Mouse (Mus musculus): ENCODE results near the gene Tcirg1. TPM values are rescaled to one million over a fixed set of nuclear protein-coding genes. Genes with fewer than 3 reads are reported as not detected.

The Tcirg1 gene
- 34.4 and 38.4 TPM in 2 replicates for polyA plus RNA-seq (2012; rRNA removed)

DNA sequence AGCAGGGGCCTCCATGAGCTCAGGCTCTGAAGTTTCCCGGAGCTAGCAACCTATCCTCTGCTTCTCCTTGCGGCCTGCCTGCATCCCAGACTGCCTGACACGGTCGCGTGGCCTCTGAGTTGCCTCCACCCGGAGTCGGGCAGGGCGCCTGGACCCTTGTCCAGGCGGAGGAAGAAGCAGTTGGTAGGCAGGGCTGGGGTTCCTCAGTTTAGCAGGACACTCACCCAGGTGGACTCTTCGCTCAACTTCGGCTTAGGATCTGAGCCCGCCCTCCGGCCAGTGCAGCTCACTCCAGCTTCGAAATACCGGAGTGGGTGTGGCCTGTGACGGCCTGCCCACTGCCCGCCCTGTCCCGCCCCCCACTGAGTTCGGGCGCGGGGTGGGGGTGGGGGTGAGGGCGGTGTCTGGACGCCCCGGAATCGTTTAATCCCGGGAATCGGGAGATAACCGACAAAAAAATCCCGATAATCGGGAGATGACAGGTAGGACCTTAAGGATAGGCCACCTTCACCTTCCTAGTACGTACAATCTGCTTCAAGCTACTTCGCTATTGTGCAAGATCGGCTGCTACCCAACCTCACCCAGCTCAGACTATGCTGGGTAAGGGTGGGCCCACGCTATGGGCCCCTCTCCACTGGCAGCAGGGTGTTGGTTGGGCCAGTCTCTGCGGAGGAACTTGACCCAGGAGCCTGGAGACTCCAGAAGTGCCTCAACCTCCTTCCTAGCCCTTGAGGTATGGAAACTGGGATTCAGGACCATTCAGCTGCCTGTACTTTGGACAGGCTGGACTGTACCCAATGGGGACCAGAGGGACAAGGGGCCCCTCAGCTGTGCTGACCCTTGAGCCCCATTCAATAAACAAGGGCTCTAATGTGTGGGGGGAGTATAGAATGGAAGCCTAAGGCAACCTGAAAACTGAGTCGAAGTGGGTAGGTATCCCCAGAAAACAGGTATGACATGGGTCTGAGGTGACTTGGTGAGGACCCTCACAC, at the start of gene Tcirg1:
TSS of gene Tcirg1 (minus strand) at position 339 of the 992 bp plus-strand sequence.
- TF ChIP-seq POLR2A (IDR thresholded peaks at IDR 0.05; ENCODE audit: extremely low read depth, insufficient read depth, low read length): peak; percentile 62; the same call in 1 of the 2 replicates
- no peak for TF ChIP-seq CTCF (IDR thresholded peaks at IDR 0.05; ENCODE audit: extremely low read depth, insufficient read depth, low read length)
- Histone ChIP-seq H3K27ac (ENCODE audit: insufficient read depth, low read length) (no peak within 1 kb of the TSS), H3K4me3 (ENCODE audit: insufficient read depth, low read length) (peak within 1 kb of the TSS; percentile 54), H3K4me1 (ENCODE audit: control insufficient read depth, insufficient read depth, low read length) (peaks cover 10% of the 10 kb centered on the region; the same call in 1 of the 2 replicates)

DNA sequence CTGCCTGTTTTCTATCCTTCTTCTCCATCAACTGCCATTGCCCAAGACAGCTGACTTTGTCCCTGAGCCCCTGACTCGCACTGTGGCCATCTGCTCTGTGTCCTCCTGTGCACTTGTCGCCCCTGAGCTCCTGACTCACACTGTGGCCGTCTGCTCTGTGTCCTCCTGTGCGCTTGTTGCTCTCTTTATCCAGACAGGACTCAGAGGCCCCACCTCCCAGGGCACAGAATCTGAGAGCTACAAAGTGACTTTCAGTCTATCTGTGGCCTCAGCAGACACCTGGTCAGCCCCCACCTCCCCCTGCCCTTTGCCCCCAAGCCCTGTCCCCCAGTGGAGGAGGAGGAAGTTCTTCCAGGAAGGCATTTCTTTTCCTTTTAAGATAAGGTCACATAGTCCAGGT, 48.9 kb upstream of the Tcirg1 start:
- Histone ChIP-seq H3K4me1 (ENCODE audit: control insufficient read depth, insufficient read depth, low read length) (no peaks in the 10 kb centered on the region), H3K27ac (ENCODE audit: insufficient read depth, low read length) (no peak overlapping the region), H3K4me3 (ENCODE audit: insufficient read depth, low read length) (no peak overlapping the region)
- TF ChIP-seq POLR2A (IDR thresholded peaks at IDR 0.05; ENCODE audit: extremely low read depth, insufficient read depth, low read length) (no peak), CTCF (IDR thresholded peaks at IDR 0.05; ENCODE audit: extremely low read depth, insufficient read depth, low read length) (no peak)

GRCm38 (mm10) chr19:3955033-3955432, 48.1 kb upstream of the Tcirg1 start:
- Histone ChIP-seq H3K4me1 (ENCODE audit: control insufficient read depth, insufficient read depth, low read length) (no peaks in the 10 kb centered on the region), H3K27ac (ENCODE audit: insufficient read depth, low read length) (no peak overlapping the region), H3K4me3 (ENCODE audit: insufficient read depth, low read length) (no peak overlapping the region)
- TF ChIP-seq POLR2A (IDR thresholded peaks at IDR 0.05; ENCODE audit: extremely low read depth, insufficient read depth, low read length) (no peak), CTCF (IDR thresholded peaks at IDR 0.05; ENCODE audit: extremely low read depth, insufficient read depth, low read length) (no peak)

DNA sequence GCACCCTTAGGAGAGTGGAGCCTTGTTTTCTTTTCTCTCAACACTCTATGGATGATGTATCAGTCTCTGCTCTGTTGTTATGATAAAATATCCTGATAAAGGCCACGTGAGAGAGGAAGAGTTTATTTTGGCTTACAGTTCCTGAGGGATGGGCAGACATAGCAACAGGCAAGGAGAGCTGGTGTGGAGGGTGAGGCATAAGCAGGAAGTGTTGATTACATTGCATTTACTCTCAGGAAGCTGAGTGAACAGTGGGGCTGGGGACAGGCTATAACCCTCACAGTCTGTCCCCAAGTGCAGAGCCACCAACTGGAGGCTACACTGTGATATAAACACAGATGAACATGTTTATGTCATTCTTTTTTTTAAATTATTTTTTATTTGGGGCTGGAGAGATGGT, 45.2 kb upstream of the Tcirg1 start:
- Histone ChIP-seq H3K27ac (ENCODE audit: insufficient read depth, low read length) (no peak overlapping the region), H3K4me1 (ENCODE audit: control insufficient read depth, insufficient read depth, low read length) (no peaks in the 10 kb centered on the region), H3K4me3 (ENCODE audit: insufficient read depth, low read length) (no peak overlapping the region)
- TF ChIP-seq CTCF (IDR thresholded peaks at IDR 0.05; ENCODE audit: extremely low read depth, insufficient read depth, low read length) (no peak), POLR2A (IDR thresholded peaks at IDR 0.05; ENCODE audit: extremely low read depth, insufficient read depth, low read length) (no peak)

DNA sequence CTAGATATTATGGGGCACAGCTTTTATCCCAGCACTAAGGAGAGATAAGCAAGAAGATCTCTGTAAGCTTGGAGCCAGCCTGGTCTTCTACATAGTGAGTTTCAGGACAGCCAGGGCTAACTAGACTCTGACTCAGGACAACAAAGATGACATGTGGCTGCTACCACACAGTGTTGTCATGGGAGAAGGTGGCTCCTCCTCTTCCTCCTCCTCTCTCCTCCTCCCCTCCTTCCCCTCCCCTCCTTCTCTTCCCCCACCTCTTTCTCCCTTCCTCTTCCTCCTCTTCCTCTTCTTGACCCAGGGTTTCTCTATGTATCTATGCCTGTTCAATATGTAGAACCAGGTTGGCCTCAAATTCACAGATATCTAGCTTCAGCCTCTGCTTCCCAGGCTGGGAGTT, 44.5 kb upstream of the Tcirg1 start:
- Histone ChIP-seq H3K27ac (ENCODE audit: insufficient read depth, low read length) (no peak overlapping the region), H3K4me1 (ENCODE audit: control insufficient read depth, insufficient read depth, low read length) (no peaks in the 10 kb centered on the region), H3K4me3 (ENCODE audit: insufficient read depth, low read length) (no peak overlapping the region)
- TF ChIP-seq CTCF (IDR thresholded peaks at IDR 0.05; ENCODE audit: extremely low read depth, insufficient read depth, low read length): no peak
- no peak for TF ChIP-seq POLR2A (IDR thresholded peaks at IDR 0.05; ENCODE audit: extremely low read depth, insufficient read depth, low read length)

DNA sequence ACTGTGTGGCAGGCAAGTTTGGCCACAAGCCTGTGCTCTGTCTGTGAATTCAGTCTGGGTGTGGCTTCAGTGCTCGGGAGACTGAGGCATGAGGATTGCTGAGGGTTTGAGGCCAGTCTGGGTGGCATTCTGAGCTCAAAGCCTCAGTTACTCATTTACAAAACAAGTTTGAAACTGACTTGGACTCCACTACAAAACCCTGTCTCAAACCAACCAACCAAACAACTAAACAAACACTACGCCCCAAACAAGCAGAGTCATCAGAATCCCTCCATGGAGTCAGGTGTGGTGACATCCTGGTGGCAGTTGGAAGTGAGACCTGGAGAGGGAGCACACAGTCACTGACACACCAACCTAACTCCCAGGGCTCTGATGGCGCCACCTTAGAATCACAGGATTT, 43.4 kb upstream of the Tcirg1 start:
- Histone ChIP-seq H3K27ac (ENCODE audit: insufficient read depth, low read length) (no peak overlapping the region), H3K4me1 (ENCODE audit: control insufficient read depth, insufficient read depth, low read length) (no peaks in the 10 kb centered on the region), H3K4me3 (ENCODE audit: insufficient read depth, low read length) (no peak overlapping the region)
- TF ChIP-seq CTCF (IDR thresholded peaks at IDR 0.05; ENCODE audit: extremely low read depth, insufficient read depth, low read length) (no peak), POLR2A (IDR thresholded peaks at IDR 0.05; ENCODE audit: extremely low read depth, insufficient read depth, low read length) (no peak)

GRCm38 (mm10) chr19:3948546-3948945, 41.6 kb upstream of the Tcirg1 start:
- no peak overlapping the region for H3K4me3 ChIP-seq (ENCODE audit: insufficient read depth, low read length)
- no peak overlapping the region for H3K27ac ChIP-seq (ENCODE audit: insufficient read depth, low read length)
- H3K4me1 ChIP-seq (ENCODE audit: control insufficient read depth, insufficient read depth, low read length): no peaks in the 10 kb centered on the region
- TF ChIP-seq POLR2A (IDR thresholded peaks at IDR 0.05; ENCODE audit: extremely low read depth, insufficient read depth, low read length): no peak
- TF ChIP-seq CTCF (IDR thresholded peaks at IDR 0.05; ENCODE audit: extremely low read depth, insufficient read depth, low read length): no peak

- Histone ChIP-seq H3K4me3 (ENCODE audit: insufficient read depth, low read length) (no peak overlapping the region), H3K4me1 (ENCODE audit: control insufficient read depth, insufficient read depth, low read length) (no peaks in the 10 kb centered on the region), H3K27ac (ENCODE audit: insufficient read depth, low read length) (no peak overlapping the region)
- TF ChIP-seq CTCF (IDR thresholded peaks at IDR 0.05; ENCODE audit: extremely low read depth, insufficient read depth, low read length): no peak
- no peak for TF ChIP-seq POLR2A (IDR thresholded peaks at IDR 0.05; ENCODE audit: extremely low read depth, insufficient read depth, low read length)
Observed at GRCm38 (mm10) chr19:3947813-3948212, 40.9 kb upstream of the Tcirg1 start.

DNA sequence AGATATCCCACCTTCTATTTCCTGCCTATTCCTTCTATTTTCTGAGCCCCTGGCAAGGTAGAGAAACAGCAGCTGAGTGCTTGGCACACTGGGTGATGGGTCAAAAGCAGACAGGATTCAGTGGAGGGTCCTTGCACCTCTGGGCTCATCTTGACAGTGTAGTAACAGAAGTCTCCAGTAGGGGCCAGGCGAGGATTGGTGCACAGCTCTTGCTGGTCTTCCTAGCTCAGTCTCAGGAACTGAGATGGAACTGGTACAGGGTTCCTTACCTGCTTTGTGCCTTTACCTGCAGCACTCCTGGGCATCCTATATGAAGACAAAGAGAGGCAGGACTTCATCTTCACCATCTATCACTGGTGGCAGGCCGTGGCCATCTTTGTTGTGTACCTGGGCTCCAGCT, 39.8 kb upstream of the Tcirg1 start:
- Histone ChIP-seq H3K4me3 (ENCODE audit: insufficient read depth, low read length) (no peak overlapping the region), H3K27ac (ENCODE audit: insufficient read depth, low read length) (no peak overlapping the region), H3K4me1 (ENCODE audit: control insufficient read depth, insufficient read depth, low read length) (no peaks in the 10 kb centered on the region)
- peak; percentile 96 for TF ChIP-seq CTCF (IDR thresholded peaks at IDR 0.05; ENCODE audit: extremely low read depth, insufficient read depth, low read length)
- no peak for TF ChIP-seq POLR2A (IDR thresholded peaks at IDR 0.05; ENCODE audit: extremely low read depth, insufficient read depth, low read length)
